Mouse (Mus musculus) liver (tissue): ENCODE results near the gene Btbd35f10.
"Not testable (repeated sequence)": the region's sequence is repeated elsewhere in the genome, so short reads cannot be mapped to it uniquely, and the experiment has no call there.

Experiments
- DNase-seq: peaks from one replicate; pipeline ENCODE4 v3.0.0-alpha.2; 2020; ENCODE audit warnings: mixed read lengths

Gene Btbd35f10

GRCm38 (mm10) chrX:3752785-3753184 lies at the start of gene Btbd35f10:
TSS of gene Btbd35f10 (minus strand) at chrX:3752885.
- not testable (repeated sequence) for DNase-seq
